Mouse (Mus musculus): ENCODE results near the gene Gps2. TPM values are rescaled to one million over a fixed set of nuclear protein-coding genes. Genes with fewer than 3 reads are reported as not detected.

Gene Gps2
- polyA plus RNA-seq, 1 experiment = 38.0 TPM

DNA sequence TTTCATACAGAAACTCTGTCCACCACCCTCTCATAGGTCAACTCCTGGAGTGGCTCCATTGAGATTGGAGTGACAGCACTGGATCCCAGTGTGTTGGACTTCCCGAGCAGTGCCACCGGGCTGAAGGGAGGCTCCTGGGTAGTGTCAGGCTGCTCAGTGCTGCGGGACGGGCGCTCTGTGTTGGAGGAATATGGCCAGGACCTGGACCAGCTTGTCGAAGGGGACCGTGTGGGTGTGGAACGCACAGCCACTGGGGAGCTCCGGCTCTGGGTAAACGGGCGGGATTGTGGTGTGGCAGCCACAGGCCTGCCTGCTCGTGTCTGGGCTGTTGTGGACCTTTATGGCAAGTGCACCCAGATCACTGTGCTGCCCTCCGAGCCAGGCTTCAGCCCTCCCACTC is 10.7 kb upstream of the Gps2 start:
- Histone ChIP-seq H3K79me2 (ENCODE audit: control insufficient read depth, insufficient read depth) (no peaks in the 10 kb centered on the region), H3K4me3 (peak overlapping the region; percentile 85), H3K27me3 (ENCODE audit: control insufficient read depth, insufficient read depth, insufficient read length) (no peaks in the 10 kb centered on the region), H3K36me3 (ENCODE audit: control insufficient read depth, insufficient read depth) (peaks cover 30% of the 10 kb centered on the region), H3ac (ENCODE audit: control insufficient read depth, insufficient read length) (no peak overlapping the region), H3K4me2 (ENCODE audit: low read depth) (peak overlapping the region; percentile 83)
- no peak for TF ChIP-seq MAX (IDR thresholded peaks at IDR 0.05; ENCODE audit: low read depth)
- TF ChIP-seq POLR2A (IDR thresholded peaks at IDR 0.05; ENCODE audit: insufficient read length, low read depth) = no peak
- no peak for TF ChIP-seq USF1 (IDR thresholded peaks at IDR 0.05; ENCODE audit: low read depth)
- TF ChIP-seq CEBPB (IDR thresholded peaks at IDR 0.05; ENCODE audit: insufficient read depth, poor library complexity, severe bottlenecking) = no peak

- no peaks in the 10 kb centered on the region for H3K27me3 ChIP-seq (ENCODE audit: control insufficient read depth, insufficient read depth, insufficient read length)
- H3K4me2 ChIP-seq (ENCODE audit: low read depth) = no peak overlapping the region
- H3K36me3 ChIP-seq (ENCODE audit: control insufficient read depth, insufficient read depth) = peaks cover 36% of the 10 kb centered on the region
- no peak for TF ChIP-seq TCF3 (IDR thresholded peaks at IDR 0.05; ENCODE audit: insufficient read length, low read depth)
- TF ChIP-seq POLR2A (IDR thresholded peaks at IDR 0.05; ENCODE audit: insufficient read length, low read depth) = no peak
- no peak for TF ChIP-seq SRF (IDR thresholded peaks at IDR 0.05; ENCODE audit: control insufficient read depth, insufficient read length, low read depth)
- TF ChIP-seq POLR2AphosphoS2 (IDR thresholded peaks at IDR 0.05; ENCODE audit: insufficient read length, low read depth) = no peak
- H3K4me3 ChIP-seq = no peak overlapping the region
- H3K79me2 ChIP-seq (ENCODE audit: control insufficient read depth, insufficient read depth) = no peaks in the 10 kb centered on the region
- H3ac ChIP-seq (ENCODE audit: control insufficient read depth, insufficient read length) = no peak overlapping the region
These were observed 9.4 kb upstream of the Gps2 start for GRCm38 (mm10) chr11:69904311-69904710.

- Histone ChIP-seq H3K36me3 (ENCODE audit: control insufficient read depth, insufficient read depth) (peaks cover 58% of the 10 kb centered on the region), H3K4me3 (no peak overlapping the region), H3K79me2 (ENCODE audit: control insufficient read depth, insufficient read depth) (no peaks in the 10 kb centered on the region), H3K4me2 (ENCODE audit: low read depth) (no peak overlapping the region), H3K27me3 (ENCODE audit: control insufficient read depth, insufficient read depth, insufficient read length) (no peaks in the 10 kb centered on the region), H3ac (ENCODE audit: control insufficient read depth, insufficient read length) (no peak overlapping the region)
- TF ChIP-seq POLR2A (IDR thresholded peaks at IDR 0.05; ENCODE audit: insufficient read length, low read depth) (no peak), POLR2AphosphoS2 (IDR thresholded peaks at IDR 0.05; ENCODE audit: insufficient read length, low read depth) (no peak), REST (IDR thresholded peaks at IDR 0.05; ENCODE audit: insufficient read depth, insufficient read length) (no peak)
These were observed 5.0 kb upstream of the Gps2 start for GRCm38 (mm10) chr11:69908645-69909044.

GRCm38 (mm10) chr11:69909174-69909573 is 4.5 kb upstream of the Gps2 start:
- Histone ChIP-seq H3K4me2 (ENCODE audit: low read depth) (no peak overlapping the region), H3ac (ENCODE audit: control insufficient read depth, insufficient read length) (no peak overlapping the region), H3K36me3 (ENCODE audit: control insufficient read depth, insufficient read depth) (peaks cover 58% of the 10 kb centered on the region), H3K4me3 (no peak overlapping the region), H3K27me3 (ENCODE audit: control insufficient read depth, insufficient read depth, insufficient read length) (no peaks in the 10 kb centered on the region), H3K79me2 (ENCODE audit: control insufficient read depth, insufficient read depth) (peaks cover under 1% of the 10 kb centered on the region)
- no peak for TF ChIP-seq TCF12 (IDR thresholded peaks at IDR 0.05; ENCODE audit: insufficient read depth, poor library complexity, severe bottlenecking)
- TF ChIP-seq POLR2AphosphoS2 (IDR thresholded peaks at IDR 0.05; ENCODE audit: insufficient read length, low read depth) = no peak
- no peak for TF ChIP-seq CEBPB (IDR thresholded peaks at IDR 0.05; ENCODE audit: insufficient read depth, poor library complexity, severe bottlenecking)
- TF ChIP-seq USF1 (IDR thresholded peaks at IDR 0.05; ENCODE audit: low read depth) = no peak
- no peak for TF ChIP-seq MYOG (IDR thresholded peaks at IDR 0.05; ENCODE audit: control insufficient read depth in 1 of 3, insufficient read depth in 1 of 3, insufficient read length in 2 of 3, low read depth in 2 of 3)
- TF ChIP-seq POLR2A (IDR thresholded peaks at IDR 0.05; ENCODE audit: insufficient read length, low read depth) = no peak
- no peak for TF ChIP-seq E2F4 (IDR thresholded peaks at IDR 0.05; ENCODE audit: insufficient read depth)
- TF ChIP-seq SRF (IDR thresholded peaks at IDR 0.05; ENCODE audit: control insufficient read depth, insufficient read length, low read depth) = no peak
- no peak for TF ChIP-seq TCF3 (IDR thresholded peaks at IDR 0.05; ENCODE audit: insufficient read length, low read depth)
- TF ChIP-seq REST (IDR thresholded peaks at IDR 0.05; ENCODE audit: insufficient read depth, insufficient read length) = no peak
- TF ChIP-seq MAX (IDR thresholded peaks at IDR 0.05; ENCODE audit: low read depth) = no peak

- Histone ChIP-seq H3K79me2 (ENCODE audit: control insufficient read depth, insufficient read depth) (peaks cover 7% of the 10 kb centered on the region), H3K27me3 (ENCODE audit: control insufficient read depth, insufficient read depth, insufficient read length) (no peaks in the 10 kb centered on the region), H3K4me2 (ENCODE audit: low read depth) (no peak overlapping the region), H3K36me3 (ENCODE audit: control insufficient read depth, insufficient read depth) (peaks cover 53% of the 10 kb centered on the region), H3ac (ENCODE audit: control insufficient read depth, insufficient read length) (no peak overlapping the region), H3K4me3 (no peak overlapping the region)
- TF ChIP-seq TCF3 (IDR thresholded peaks at IDR 0.05; ENCODE audit: insufficient read length, low read depth) = no peak
- TF ChIP-seq MAX (IDR thresholded peaks at IDR 0.05; ENCODE audit: low read depth) = no peak
- TF ChIP-seq CEBPB (IDR thresholded peaks at IDR 0.05; ENCODE audit: insufficient read depth, poor library complexity, severe bottlenecking) = no peak
- no peak for TF ChIP-seq REST (IDR thresholded peaks at IDR 0.05; ENCODE audit: insufficient read depth, insufficient read length)
- no peak for TF ChIP-seq TCF12 (IDR thresholded peaks at IDR 0.05; ENCODE audit: insufficient read depth, poor library complexity, severe bottlenecking)
- no peak for TF ChIP-seq POLR2A (IDR thresholded peaks at IDR 0.05; ENCODE audit: insufficient read length, low read depth)
- TF ChIP-seq USF1 (IDR thresholded peaks at IDR 0.05; ENCODE audit: low read depth) = no peak
- TF ChIP-seq MYOD1 (IDR thresholded peaks at IDR 0.05; ENCODE audit: control insufficient read depth in 1 of 3, insufficient read length in 2 of 3, low read depth in 2 of 3) = no peak
- TF ChIP-seq E2F4 (IDR thresholded peaks at IDR 0.05; ENCODE audit: insufficient read depth) = no peak
- no peak for TF ChIP-seq MYOG (IDR thresholded peaks at IDR 0.05; ENCODE audit: control insufficient read depth in 1 of 3, insufficient read depth in 1 of 3, insufficient read length in 2 of 3, low read depth in 2 of 3)
- no peak for TF ChIP-seq POLR2AphosphoS2 (IDR thresholded peaks at IDR 0.05; ENCODE audit: insufficient read length, low read depth)
- no peak for TF ChIP-seq SRF (IDR thresholded peaks at IDR 0.05; ENCODE audit: control insufficient read depth, insufficient read length, low read depth)
These were observed 3.5 kb upstream of the Gps2 start for GRCm38 (mm10) chr11:69910177-69910576.

All from myocyte (in vitro differentiated cells).